Mouse (Mus musculus): ENCODE measurements around the gene Tmod2.

Tmod2 gene

DNA sequence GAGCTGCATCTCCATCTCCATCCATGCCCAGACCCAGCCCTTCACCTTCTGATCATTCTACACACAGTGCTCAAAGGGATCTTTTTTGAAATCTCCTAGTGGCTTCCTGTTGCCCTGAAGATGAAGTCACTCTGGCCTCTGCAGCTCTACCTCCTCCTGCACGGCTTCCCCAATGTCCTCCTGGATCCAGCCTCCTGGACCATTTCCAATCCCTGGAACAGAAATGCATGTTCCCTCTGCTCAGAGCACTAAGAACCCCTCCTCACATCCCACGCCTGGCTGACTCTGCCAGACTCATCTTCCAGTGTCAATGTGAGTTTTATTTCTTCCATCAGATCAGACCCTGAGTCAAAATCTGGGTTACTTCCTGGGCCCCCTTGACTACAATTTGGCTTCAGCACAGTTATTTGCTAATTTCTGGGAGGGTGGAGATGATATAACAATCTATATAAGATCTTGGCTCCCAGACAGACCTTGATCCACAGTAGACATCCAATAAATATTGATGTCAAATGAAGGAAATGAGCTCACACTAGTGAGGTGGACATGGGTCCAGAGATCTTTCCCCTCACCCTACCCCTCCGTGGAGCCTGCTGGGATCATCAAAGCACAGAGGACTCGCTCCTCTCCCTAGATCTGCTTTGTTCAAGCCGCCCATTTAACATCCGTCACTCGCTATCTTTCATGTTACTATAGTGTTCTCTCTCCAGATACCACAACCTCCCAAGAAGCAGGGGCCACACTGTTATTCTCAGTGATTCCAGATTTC is 10.8 kb downstream of the Tmod2 start:
- DNase-seq = peak; percentile 66

DNA sequence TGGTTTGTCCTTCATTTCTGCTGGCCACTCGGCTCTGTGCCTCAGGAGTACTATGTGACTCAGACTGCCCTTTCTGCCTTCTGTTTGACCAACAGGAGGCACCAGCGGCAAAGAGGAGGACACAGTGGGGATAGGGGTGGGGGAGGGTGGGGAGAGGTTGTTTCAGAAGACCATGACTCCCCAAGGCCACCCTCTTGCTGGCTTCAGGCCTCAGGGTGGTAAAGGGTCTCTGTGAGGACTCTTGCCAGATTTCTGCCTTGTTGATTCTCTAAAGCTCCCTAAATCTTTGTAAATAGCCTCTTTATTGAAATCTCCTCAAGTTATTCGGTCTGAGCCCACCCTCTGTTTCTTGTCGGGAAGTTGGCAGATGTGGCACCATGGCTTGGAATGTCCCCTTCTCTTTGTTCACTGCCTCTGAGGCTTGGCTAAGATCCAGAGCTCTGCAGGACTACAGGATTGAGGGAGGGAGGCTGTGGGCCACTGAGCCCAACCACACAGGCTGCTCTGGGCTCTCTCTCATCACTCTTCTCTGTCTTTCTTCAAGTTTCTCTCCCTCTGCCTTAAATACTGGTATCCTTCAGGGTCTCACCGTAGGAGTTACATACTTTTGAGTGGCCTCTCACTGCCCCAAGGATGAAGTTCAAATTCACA is 11.8 kb downstream of the Tmod2 start:
- DNase-seq = peak; percentile 78

DNA sequence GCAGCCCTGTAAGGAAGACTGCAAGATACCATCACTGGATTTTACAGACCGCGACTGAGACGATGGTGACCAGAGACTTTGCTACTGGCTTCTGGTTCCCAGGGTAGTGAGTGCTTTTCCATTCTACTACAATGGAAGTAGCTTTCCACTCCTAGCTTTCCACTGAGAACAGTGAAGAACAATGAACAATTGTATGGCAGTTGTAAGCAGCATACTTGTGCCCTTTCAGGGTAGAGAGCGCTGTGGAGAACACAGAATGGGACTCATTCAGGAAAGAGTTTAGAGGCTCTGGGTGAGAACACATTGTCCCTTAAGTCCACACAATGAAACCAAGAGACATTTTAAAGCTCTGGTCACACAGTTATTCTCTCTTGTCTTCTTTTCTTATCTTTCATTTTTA is 13.5 kb downstream of the Tmod2 start:
- peak; percentile 60 for DNase-seq

DNA sequence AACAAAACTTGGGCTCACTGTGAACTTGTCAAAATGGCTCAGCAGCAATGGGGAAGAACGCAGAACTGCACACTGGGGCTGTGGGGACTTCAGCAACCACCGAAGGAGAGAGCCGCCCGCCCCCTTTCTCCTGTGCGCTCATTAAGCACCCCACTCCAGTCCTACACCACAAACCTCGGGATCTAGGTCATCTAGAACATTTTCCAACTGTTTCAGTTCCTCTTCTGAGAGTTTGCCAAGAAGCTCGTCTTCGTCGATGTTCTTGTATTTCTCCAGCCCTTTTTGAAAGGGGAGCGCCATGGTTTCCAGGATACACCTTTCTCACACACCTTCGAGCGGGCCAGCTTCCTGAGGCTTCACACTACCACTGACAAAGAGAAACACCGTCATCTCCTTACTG is 14.1 kb downstream of the Tmod2 start:
- no peak for DNase-seq

DNA sequence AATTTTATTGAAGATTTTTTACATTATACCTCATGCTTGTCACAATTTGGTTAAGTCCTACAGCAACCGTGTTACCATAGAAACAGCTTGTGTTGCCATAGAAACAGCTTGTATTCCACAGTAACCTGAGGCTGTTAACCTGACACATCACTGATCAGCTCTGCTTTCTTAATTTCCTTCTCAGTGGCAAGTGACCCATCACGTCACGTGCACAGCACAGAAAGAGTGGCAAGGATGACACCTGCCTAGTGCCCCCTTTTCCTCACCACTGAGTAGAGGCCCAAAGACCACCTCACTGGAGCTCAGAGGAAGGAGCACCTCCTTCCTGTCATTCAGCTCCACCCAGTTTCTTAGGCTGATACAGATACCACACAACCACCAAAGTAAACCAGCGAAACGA is 17.6 kb downstream of the Tmod2 start:
- DNase-seq = peak; percentile 56

DNA sequence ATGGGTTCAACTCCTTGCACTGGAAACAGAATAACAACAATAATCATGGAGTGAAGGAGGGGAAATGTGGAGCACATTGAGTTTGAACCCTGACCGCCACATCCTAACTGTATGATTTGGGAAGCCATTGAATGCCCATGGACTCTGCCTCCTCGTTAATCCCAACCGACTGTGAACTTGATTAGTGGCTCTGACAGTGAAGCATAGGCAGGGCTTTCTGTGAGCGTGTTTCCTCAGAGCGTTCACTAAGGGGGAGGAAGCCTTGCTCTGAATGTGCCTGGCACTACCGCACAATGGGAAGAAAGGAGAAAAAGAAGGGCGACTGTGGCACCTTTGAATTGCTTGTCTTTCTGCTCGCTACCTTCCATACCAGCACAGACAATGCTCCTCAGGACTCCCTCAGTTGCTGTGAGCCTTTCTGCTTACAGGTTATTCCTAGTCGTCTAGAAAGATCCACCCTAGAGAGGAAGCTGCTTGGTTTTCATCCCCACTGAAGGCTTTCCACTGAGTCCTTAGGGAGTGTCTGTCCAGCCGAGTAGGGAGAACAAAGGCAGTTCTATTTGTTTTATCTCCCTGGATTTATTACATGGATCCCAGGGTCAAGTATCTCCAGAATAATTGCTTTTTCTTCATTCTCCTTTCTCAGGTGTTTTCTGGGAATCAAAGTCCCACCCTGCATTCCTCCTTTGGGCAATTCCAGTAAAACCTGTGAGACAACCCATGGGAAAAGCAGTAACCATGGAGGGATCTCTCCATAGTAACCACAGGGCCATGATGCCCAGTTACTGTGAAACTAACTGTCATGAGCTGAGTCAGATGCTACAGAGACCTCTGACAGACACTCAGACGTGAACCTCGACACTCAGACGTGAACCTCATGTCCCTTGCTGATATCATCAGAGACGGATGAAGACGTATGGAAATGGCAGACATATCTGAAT is 21.0 kb downstream of the Tmod2 start:
- no peak for DNase-seq

DNA sequence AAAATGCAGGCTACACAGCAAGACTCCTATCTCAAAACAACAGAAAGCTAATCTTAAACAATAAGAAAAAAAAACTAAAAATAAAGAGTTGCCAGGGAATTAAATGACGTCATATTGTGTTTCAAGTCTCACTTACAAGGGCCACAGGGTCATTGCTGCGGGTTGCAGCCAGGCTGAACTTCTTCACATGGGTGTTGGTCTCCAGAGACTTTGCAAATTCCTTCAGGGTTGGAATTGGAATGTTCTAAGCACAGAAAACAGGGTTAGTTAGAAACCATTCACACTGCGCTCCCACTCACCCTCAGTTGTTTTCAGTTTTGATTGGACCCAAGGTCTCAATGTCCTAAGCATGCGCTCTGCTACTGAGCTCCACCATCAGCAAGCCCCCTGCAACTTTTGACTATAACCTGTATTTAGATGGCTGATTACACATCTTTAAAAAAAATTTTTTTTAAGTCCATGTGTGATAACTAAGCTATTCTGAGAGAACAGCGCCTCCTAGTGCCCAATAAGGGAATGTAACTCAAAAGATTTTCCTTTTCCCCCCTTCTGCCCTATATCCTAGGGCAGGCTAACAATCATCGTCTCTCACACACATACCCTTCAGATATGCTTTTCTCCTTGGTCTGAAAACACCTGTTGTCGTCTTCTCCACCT is 29.3 kb downstream of the Tmod2 start:
- DNase-seq = no peak

DNA sequence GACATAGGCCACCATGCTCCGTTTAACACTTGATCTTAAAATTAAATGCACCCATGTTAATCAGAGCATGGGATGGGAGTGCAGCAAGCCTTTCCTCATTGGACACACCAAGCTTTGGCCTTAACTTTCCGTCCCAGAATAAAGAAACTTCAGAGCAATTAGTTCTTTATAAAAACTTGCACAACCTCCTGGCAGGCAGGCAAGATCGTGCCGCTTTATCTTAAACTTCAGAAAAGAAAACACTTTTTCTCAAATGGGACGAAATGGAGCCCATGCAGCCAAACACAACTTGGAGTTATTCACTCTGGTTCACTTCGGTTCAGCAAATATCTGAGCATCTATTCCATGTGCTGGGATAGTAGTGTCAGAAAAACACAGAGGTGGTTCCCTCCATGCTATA is 31.8 kb downstream of the Tmod2 start:
- no peak for DNase-seq

DNA sequence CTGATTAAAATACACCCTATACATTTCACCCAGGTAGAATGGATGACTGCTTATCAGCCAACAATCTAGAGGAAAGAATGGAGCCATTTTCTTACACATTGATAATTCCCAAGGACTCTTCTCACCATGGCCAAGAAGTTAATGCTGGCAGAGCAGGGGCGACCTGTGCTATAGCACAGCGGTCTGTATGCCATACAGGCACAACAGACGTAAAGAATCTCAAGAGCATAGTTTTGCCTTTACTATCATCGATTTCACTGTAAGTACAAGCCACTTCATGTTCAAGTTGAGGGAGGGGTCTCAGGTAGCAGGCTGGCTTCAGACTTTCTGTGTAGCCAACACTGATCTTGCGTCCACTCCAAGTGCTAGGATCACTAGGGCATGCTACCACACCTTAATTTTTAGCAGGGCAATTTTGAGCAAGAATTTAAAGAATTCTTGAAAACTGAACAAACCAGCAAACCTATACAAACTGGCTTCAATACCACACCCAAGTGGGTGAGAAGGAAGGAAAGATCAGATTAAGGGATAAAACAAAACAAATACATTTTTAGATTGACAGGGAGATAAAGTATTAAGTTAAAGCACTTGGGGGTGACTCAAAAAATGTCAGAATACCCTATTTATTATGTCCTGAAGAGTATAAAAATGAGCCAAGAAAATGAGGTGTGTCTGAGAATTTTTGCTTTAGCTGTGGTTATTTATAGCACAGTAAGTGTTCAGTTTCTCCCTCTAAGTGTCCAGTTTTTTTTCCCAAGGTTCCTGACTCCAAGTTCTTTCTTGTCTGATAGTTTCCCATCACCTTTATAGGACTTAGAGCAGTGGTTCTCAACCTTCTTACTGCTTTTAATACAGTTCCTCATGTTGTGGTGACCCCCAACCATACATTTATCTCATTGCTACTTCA is 39.8 kb downstream of the Tmod2 start:
- DNase-seq = no peak

DNA sequence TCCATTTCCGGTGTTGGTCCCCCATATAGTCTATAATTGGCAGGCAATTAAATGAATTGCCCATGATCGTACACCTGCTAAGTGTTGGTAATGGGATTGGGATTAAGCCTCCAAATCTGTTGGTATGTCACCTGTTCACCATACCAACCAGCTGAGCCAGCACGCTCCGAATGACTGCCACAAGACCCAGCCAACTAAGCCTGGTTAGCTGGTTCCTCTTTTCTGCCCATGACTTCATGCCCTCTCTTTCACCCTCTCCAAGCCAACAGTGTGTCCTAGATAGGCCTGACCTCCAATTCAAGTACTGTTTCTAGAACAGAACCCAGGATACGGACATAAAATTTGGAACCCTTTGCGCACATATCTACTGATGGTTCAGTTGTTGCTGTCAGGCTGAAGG is 42.7 kb downstream of the Tmod2 start:
- DNase-seq = no peak

DNA sequence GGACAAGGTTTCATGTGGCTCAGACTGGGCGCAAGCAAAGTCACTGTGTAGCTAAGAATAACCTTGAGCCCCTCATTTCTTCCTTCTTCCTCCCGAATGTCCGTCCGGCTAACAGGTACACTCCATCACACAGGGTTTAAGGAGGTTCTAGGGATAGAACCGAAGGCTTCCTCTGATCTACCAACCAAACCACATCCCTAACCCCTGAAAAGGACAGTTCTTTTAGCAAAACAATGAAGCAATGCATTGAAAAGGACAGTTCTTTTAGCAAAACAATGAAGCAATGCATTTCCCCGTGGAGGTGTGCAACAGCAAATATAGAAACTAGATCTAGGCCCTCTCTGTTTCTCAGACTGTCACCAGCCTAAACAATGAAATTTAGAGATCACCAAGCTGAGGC is 46.2 kb downstream of the Tmod2 start:
- DNase-seq = no peak

DNA sequence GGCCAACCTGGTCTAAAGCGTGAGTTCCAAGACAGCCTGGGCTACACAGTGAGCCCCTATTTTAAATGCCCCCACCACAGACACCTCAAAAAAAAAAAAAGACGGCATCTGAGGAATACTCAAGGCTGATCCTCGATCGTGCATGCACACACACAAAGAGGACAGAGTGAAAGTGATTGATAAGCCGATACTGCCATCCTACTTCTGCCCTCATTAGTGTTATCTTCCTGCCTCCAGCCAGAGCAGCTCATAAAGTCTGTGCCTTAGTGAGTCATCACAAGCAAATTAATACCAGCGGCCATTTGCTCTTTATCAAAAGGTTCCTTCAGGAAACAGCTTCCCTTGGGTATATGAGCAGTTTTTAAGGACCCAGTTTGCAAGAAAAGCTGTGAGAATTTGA is 47.5 kb downstream of the Tmod2 start:
- DNase-seq = no peak

DNA sequence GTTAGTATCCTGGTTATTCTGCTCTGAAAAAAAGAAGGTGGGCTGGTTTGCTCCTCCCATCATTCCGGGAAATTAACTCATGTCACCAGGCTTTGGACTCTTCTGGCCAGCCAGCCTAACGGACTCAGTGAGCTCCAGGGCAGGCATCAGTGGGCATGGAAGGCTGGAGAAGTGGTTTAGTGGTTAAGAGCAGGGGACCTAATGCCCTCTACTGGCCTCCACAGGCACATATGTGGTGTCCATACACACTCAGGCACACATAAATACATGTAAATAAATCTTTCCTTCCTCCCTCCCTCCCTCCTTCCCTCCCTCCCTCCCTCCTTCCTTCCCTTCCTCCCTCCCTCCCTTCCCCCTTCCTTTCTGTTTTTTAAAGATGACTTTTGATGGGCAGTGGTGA is 47.9 kb downstream of the Tmod2 start:
- no peak for DNase-seq

DNA sequence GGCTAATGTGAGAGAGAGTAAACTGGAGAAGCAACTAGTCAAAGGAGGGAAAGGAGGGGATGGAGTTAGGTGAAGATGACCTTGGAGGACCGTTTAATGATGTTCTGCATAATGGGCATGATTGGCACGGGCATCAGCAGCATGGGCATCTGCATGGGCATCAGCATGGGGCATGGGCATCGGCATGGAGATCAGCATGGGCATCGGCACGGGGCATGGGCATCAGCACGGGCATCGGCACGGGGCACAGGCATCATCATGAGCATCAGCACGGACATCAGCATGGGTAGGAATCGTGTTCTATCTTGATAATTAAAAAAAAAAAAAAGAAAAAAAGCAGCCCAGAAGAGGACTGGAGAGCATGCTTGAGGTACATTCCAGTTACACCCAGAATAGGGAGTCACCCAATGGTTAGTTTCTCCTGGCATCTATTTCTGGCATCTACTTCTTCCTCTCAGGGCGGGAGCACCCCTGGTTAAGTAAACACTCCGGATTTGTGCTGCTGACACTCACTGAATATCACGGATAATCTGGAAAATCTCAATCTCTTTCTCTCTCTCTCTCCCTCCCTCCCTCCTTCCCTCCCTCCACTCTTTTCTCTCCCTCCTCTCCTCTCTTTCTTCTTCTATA is 50.0 kb downstream of the Tmod2 start:
- DNase-seq = no peak

DNA sequence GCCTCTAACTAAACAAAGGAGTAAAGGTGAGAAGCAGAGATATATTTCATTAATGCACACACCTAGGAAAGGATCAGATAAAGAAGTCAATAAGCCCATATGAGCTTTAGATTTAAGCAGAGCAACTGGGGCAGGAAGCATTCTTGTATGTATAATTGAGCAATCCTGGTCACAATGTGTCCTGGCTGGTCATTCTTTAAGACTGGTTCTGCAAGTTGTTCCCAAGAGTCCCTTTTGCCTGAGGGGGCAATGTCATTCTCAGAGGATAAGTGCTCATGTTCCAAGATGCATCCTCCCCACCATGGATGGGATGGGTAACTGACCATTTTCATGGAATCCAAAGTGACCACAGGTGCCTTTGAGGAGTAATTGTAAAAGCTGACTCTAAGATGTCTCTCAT is 50.8 kb downstream of the Tmod2 start:
- DNase-seq = no peak

DNA sequence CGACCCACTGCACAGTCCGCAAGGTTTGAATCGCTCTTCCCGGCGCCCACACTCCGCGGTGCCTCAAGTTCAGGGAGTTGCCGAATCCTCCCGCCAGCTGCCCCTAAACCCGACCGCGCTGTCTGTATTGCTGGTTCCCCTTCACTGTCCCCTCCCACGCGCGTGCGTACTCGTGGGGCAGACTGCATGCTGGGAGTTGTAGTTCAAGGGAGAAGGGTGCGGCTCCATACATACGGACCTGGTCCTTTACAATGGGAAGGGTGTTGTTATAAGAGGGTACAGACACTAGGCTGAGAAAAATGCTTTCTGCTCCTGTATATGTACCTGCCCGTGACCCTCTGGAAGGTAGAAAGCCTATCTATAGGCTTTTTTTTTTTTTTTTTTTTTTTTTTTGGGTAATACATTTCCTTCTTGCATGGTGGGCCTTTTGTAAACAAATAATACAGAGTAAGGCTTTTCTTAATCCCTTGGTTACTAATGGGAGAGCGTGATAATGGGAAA is 51.6 kb downstream of the Tmod2 start, which contains the start of gene Tmod3:
Gene Tmod3 (minus strand): TSS at position 146 of the 501 bp plus-strand sequence.
- peak; percentile 96 for DNase-seq

DNA sequence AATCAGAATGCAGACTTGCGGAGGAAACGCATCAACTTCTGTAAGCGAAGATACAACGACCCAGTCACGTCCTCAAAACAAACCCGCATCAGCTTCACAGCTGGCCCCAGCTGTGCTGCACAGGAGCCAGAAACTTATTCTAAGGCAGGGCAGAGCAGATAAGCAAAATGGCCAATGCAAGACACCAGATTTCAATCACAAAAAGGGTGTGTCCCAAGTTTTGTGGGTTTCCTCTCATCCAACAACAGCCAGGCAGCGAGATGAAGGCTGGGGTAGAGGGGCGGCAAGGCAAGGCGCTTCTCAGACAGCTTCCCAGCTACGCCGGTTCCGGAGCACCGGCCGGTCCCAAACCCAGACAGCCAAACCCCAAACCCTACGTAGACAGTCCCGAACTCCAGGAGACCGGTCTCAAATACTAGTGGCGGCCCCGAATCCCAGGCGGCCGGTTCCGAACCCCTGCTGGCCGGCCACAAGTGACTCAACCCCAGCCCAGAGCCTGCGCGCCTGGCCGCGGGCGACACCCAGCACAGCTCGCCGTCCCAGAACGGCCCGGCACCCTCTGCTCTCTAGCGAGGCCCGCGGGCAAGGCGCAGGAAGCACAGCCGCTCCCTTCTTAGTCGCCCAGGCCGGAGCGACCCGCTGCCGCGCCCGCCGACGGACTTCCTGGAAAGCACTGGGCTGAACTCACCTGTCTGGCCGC is 52.2 kb downstream of the Tmod2 start:
- DNase-seq = no peak

DNA sequence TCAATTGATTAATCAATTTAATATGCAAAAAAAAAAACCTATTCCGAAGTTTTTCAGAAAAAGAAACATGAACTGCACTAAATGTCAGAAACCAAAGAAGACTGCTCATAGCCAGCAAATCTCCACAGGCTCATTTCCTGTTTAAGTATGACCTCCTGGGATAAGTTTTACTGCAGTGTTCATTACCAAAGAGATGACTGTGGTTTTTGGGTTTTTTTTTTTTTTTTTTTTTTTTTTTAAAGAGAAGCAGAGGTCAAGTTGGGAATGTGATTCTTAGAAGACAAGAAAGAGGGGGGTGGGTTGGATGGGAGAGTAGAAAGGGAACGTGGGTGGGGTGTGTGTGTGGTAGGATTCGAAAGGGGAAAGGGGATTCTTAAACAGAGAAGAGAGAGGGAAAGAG is 52.8 kb downstream of the Tmod2 start:
- DNase-seq = no peak

DNA sequence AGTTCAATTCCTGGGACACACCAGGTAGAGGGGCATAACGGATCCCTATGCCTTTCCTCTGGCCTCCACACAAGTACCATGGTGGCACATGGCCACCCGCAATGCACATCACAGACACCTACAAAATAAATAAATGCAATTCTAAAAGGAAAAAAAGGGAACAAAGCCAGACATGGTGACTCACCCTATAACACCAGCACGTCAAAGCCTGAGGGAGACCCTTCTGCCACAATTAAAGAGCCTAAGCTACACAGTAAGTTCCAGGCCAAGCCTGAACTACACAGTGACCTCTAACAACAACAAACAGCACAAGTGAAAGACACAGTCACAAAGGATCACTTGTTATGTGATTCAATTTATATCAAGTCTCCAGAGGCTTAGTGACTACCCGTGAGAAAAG is 57.4 kb downstream of the Tmod2 start:
- no peak for DNase-seq

DNA sequence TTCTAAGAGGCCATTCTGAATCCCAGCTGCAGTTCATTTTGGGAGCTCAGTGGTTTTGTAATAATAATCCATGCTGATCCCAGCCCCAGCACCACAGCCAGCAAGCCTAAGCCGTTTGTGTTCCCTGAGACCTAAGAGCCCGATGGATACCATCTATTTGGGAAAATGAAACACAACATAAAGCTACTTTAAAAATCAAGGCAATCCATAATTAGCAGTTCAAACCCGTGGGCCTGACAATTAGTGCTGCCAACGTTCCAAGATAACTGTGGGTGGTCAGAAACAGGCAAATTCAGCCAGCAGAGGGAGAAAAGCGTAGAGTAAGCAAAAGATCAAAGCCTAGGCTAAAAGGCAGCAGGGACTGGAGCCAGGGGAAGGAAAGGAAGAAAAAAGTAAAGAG is 59.8 kb downstream of the Tmod2 start:
- DNase-seq = no peak

DNA sequence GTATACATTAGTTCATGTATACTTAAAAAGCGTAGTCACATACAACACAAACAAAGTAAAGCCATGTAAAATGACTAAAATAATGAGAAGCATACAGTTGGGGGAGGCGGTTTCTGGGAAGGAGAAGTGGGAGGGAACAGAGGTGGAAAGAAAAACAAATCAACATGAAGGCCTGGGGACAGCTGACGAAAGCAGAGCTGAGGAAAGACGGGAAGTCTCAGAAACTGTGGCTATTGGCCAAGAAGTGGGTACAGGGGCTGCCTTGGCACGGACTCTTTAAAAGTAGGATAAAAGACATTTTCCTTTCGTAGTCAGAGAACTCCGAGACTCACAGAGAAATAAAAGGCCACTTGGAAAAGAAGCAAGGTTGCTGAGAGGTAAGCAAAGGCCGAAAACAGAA is 62.1 kb downstream of the Tmod2 start:
- no peak for DNase-seq
